Mouse (Mus musculus): ENCODE results near the gene Tent4a. TPM values are rescaled to one million over a fixed set of nuclear protein-coding genes. Genes with fewer than 3 reads are reported as not detected.

The Tent4a gene
- total RNA-seq, 2 experiments from 2014 or later, result 51.0 to 52.1 TPM

GRCm38 (mm10) chr13:69481634-69482505 lies 52.5 kb downstream of the Tent4a start:
- DNase-seq (ENCODE audit: low spot score in 2 of 2), result peak; percentile 70 to 91

GRCm38 (mm10) chr13:69481026-69481425 lies 53.4 kb downstream of the Tent4a start:
- DNase-seq (ENCODE audit: low spot score in 2 of 2), result no peak

GRCm38 (mm10) chr13:69479906-69480305 lies 54.5 kb downstream of the Tent4a start:
- DNase-seq (ENCODE audit: low spot score in 2 of 2), result no peak

- no peak for DNase-seq (ENCODE audit: low spot score in 2 of 2)
These were observed 55.7 kb downstream of the Tent4a start for GRCm38 (mm10) chr13:69478703-69479102.

GRCm38 (mm10) chr13:69460635-69461465 lies 73.6 kb downstream of the Tent4a start:
- DNase-seq (ENCODE audit: low spot score in 2 of 2), result peak; percentile 42 to 85

- peak; percentile 73 to 81 for DNase-seq (ENCODE audit: low spot score in 2 of 2)
These were observed 74.6 kb downstream of the Tent4a start for GRCm38 (mm10) chr13:69459657-69460458.

GRCm38 (mm10) chr13:69458891-69459290 lies 75.5 kb downstream of the Tent4a start:
- DNase-seq (ENCODE audit: low spot score in 2 of 2), result no peak

- DNase-seq (ENCODE audit: low spot score in 2 of 2), result no peak
These were observed 76.0 kb downstream of the Tent4a start for GRCm38 (mm10) chr13:69458461-69458860.

GRCm38 (mm10) chr13:69457105-69457504 lies 77.3 kb downstream of the Tent4a start:
- DNase-seq (ENCODE audit: low spot score in 2 of 2), result no peak

- DNase-seq (ENCODE audit: low spot score in 2 of 2), result no peak
These were observed 77.8 kb downstream of the Tent4a start for GRCm38 (mm10) chr13:69456641-69457040.

- no peak for DNase-seq (ENCODE audit: low spot score in 2 of 2)
These were observed 78.8 kb downstream of the Tent4a start for GRCm38 (mm10) chr13:69455476-69456175.

Other genes with a start within 250 kb of the Tent4a start
- 10 to 100 TPM; 85.0 to 92.9 TPM for gene Nsun2, start 871 bp downstream of the Tent4a start, total RNA-seq (2021)
- gene Srd5a1, start 76.8 kb upstream of the Tent4a start, total RNA-seq (2021), result 1 to 10 TPM; 7.2 to 8.0 TPM
- 100 to 1,000 TPM; 211 to 213 TPM for gene Ube2ql1, start 205.3 kb upstream of the Tent4a start, total RNA-seq (2021)